Mouse (Mus musculus) hematopoietic stem cell, adult 5-6 weeks (primary cell): Measurements from ENCODE around the gene Lipm. TPM values are rescaled to one million over a fixed set of nuclear protein-coding genes. Genes with fewer than 3 reads are reported as not detected.

ENCODE experiments used
- ATAC-seq, 2 experiments: fragments of 125-278 bp in 1 of 2; replicated peaks in 1 of 2; 2 replicates each; pipeline ENCODE4 v1.8.0; 2016 to 2017; ENCODE audit warnings: inconsistent platforms in 2 of 2, mild to moderate bottlenecking in 2 of 2, moderate number of reproducible peaks in 2 of 2, low read depth in 1 of 2, moderate TSS enrichment in 1 of 2; ENCODE audit not compliant: low FRiP score in 2 of 2, poor library complexity in 2 of 2, severe bottlenecking in 2 of 2, insufficient read depth in 1 of 2, low TSS enrichment in 1 of 2
- total RNA-seq: library from RNA; stranded (forward); fragments of 172-1452, 232-1000 nt; gene quantifications from 2 replicates; pipeline ENCODE4 v1.2.3, GENCODE M21; 2017

Lipm gene
- not detected in 2 replicates for total RNA-seq

GRCm38 (mm10) chr19:34100633-34101032 lies at the start of gene Lipm:
Lipm (plus strand) TSS chr19:34100933.
- no peak for ATAC-seq

DNA sequence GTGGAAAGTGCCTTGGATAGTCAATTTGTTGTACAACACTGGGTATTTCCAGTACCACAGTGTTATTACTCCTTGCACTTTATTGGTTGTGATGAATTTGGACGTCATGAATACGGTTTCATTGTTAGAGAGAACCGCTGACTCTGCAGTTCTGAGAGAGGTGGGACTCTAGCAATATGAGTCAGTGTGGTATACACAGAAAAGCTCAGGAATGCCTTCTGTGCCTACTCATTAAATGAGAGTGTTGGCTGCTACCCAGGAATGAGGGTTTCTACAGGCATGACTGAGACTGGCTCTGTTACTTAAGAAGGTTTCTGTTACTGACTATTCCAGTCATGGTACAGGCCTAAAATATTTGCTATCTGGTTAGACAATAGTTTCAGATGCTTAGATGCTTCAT lies 49.2 kb upstream of the Lipm start:
- no peak for ATAC-seq

DNA sequence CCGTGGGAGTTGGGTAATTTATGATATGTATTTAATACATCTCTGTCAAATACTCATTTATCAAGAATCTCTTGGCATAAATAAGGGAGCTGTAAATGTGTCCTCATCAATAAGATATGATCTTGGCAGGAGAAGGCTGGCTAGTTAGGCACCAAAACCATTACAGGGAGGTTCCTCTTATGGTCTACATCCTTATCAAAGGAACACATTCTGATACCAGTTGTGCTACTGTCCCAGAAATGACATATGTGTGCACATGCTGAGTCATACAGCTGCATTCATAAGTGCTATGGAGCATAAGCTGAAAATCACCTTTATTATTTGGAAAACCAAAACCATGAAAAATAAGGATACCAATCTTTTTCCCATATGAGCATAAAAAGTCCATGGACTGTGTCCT lies 37.2 kb upstream of the Lipm start:
- ATAC-seq = no peak

DNA sequence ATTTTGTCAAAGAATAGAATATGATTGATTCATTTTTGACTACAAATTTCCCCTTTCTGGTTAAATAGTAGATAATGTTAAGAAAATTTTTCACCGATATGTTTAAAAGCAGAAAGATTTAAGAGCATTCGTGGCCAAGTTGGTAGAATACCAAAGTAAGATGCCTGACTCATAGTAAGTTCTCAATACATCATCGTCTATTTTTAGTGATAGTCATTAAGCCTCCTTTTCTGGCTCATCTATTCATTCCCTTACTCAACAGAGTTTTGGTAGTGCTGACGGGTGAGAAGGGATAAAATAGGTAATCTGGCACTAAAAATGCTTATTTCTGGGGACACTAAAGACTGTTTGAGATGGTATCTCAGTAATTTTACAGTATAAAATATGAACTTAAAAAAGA lies 36.7 kb upstream of the Lipm start:
- ATAC-seq = no peak

- no peak for ATAC-seq
These were observed 33.8 kb upstream of the Lipm start, which contains the start of gene Lipn for GRCm38 (mm10) chr19:34066779-34067472. Lipn (plus strand) TSS chr19:34067358.

DNA sequence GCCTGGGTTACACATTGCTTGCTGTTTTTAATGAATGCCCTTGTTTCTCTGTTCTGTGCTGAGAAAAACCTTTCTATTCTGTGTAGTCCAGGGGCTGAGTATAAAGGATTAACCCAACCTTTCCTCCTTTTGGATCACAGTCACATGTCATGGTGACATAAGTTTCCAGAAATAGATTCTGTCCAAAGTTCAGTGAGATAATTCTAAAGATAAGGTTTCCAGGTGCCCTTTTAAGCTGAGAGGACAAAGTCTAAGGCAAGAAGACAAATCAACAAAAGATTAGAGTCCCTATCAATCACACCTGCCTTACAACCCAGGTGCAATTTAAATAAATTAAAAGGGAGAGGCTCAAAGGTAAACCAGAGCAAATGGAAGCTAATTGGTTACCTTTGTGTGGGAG lies 26.5 kb upstream of the Lipm start:
- ATAC-seq = no peak

DNA sequence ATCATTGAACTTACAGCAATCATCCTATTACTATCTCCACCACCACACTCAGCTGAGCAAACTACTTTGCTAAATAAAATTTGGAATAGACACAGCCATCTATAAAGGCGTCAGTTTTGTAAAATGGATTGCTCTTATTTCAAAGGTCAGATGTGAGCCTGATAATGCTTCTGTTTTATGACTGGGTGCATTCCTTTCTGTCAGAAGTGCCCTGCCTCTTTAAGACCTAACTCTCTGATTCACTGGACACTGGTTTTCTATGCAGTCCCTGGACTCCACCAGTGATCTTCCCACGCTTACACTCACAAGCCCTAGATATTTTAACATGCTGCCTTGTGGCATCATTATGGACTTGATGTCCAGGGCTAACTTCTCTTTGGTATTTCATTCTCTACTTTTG lies 22.6 kb upstream of the Lipm start:
- ATAC-seq = no peak

DNA sequence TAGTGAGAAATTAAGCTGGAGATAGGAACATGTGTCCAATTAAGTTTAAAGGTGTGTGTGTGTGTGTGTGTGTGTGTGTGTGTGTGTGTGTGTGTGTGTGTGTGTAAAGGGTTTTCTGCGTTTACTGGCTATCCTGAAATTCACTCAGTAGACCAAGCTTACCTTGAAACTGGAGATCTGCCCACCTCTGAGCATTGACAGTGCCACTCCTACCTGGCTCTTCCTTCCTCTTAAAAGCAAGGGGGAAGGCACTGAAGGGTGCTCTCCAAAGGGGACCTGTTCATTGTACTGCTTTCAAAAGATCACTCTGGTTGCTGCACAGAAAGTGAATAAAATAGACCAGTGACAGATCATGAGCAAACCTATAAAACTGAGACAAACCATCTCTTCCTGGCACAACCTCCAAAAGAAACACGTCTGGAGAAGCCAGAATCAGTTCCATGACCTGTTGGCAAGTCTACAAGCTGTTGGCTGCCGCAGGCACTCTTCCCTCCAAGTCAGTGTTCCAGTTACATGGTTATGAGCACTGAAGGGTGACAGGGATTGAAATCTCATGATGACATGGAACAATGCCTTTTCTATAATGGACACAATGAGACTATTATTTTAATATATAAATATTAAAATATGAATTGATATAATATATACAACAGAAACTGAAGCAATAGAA lies 11.6 kb upstream of the Lipm start:
- ATAC-seq = no peak

DNA sequence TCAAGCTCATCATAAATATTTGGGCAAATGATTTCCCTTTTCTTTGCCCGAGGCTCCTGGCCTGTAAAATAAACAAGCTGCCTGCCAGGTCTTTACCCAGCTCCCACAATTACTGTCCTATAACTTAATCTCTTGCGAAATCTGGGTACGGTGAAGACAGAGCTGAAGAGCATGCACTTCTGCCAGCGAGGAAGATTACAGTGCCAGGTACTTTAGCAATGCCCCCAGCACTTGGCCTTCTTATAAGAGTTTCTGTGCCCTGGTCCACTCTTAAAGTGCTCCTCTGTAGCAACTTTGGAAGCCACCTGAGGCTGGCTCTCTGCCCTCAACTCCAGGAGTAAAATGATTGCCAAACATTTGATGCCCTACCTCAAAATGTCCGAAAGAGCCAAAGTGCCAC lies 5.4 kb upstream of the Lipm start:
- no peak for ATAC-seq

DNA sequence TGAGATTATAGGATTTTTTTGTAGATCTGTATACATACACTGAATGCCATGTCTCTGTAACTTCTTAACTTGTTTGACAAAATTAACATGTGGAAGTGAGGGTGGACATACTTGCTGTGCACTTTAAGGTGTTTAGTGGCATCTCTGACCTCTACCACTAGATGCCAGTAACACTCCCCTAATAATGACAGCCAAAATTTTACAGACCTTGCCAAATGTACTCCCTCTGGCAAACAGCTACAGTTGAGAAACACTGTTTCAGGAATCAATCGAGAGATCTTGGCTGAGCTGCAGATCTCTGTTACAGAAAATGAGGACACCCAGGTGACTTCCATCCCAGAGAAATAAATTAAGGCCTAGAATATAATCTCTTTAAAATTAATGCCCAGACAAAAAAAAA lies 4.5 kb upstream of the Lipm start:
- ATAC-seq = no peak

GRCm38 (mm10) chr19:34101888-34102287 lies 1.2 kb downstream of the Lipm start:
- ATAC-seq = no peak

GRCm38 (mm10) chr19:34104841-34105240 lies 4.1 kb downstream of the Lipm start:
- no peak for ATAC-seq

DNA sequence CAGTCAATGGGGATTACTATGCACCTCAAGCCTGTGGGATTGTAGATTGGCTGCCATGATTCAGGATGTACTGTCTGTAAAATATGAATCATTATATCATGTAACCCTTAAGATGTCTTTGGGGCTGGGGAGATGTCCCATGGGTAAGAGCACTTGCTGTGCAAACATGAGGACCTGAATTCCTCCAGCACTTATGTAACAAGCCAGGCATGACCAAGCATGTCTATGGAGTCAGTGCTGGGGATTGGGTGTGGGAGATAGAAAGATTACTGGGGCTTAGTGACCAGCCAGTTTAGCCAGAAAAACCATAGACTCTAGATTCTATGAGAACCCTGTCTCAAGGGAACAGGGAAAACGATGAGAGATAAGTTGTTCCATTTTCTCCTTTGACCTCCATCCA lies 18.4 kb downstream of the Lipm start:
- ATAC-seq = no peak

- no peak for ATAC-seq
These were observed 18.9 kb downstream of the Lipm start for GRCm38 (mm10) chr19:34119653-34120052.

DNA sequence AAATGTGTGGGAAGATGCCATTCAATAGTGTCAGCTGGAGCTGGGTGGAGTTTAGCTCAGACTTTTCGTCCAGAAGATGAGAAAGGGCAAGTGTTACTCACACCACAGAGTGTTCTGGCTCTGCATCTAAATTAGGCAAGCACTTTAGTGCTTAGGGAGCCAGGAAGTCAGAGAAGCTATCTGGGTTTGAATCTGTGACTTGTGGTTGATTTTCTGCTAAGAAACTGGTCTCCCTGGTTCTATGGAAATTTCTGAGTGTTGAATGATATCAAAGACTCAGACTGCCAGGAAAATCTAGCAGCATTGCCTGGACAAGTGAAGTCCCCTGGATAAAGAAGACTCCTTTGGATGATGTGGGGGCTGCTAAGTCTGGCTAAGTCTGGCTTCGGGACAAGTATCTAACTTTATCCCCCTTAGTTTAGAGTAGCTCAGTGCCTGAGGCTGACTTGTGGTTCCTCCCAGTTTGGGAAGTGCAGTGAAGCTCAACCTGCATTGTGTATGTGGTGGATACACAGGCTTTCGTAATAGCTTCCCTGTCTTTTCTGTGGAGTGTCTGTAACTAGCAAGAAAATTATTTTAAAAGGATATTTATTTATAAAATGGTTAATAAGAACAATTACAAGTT lies 19.5 kb downstream of the Lipm start:
- ATAC-seq = peak; percentile 48 to 59; a peak in 3 of 4 replicates

DNA sequence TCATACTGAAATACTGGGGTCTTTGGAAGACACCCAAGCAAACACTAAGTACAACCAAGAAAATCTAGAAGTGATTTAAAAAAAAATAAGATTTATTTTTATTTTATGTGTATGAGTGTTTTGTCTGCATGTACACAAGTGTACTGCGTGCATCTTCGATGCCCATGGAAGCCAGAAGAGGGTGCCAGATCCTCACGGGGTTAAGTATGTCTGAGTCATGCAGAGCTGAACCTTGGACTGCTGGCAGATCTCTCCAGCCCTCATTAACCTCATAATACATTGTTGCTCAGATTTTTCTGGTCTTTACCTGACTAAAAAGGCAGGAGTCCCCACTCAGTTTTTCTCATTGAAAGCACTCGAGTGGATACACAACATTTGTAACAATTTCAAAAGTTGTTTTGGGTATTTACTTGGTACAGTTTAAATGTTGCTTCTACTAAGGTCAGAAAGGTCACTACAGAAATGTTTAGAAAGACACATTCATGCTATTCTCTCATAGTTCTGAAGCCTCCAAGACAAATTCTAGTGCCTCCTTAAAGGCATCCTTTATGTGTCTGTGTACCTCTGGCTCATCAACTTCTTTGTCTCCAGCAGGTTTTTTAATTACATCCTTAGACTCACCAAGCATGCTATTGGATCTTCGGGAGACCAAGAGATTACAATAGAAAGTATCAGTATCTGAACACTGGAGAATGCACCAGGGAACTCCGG lies 38.1 kb downstream of the Lipm start:
- ATAC-seq = no peak

DNA sequence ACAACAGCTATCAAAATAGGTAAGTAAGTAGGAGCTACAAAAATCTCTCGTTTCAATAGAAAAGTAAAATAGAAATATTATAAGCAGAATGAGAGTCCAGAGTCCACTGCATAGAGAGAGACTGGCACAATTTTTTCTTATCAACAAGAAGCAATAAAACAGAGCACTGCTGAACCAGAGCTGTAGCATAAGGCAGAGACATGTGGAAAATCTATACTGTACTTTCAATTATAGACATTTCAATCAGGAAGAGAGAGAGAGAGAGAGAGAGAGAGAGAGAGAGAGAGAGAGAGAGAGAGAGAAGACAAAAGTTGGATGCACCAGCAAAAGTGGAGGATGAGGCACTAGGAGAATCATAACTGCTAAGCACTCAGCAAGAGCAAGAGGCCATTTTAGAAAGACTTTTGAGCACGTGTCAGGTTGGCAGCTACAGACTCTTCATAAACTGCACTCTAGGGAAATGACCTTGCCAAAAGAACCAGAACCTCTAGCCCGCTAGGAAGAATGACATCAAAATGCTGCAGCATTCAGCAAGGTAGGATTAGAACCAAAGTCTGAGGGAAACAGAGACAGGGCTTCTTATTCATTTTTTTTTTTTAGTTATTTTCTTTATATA lies 38.8 kb downstream of the Lipm start:
- ATAC-seq = no peak

DNA sequence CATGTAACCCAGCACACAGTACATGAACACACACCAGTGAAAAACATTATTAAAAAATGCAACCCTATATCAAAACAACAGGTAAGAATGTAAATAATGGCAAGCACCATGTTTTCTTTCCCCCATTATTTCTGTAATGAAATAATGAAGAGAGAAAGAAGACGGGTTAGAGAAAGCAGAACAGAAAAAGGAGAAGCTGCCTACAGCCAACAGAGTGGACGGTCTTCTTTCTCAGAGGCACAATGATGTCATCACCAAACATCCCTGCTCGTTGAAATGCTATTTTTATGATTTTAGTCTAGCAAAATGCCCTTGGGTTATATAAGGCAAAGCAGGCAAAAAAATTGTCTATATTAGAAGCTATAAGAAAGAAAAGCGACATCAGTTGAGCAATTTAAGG lies 47.7 kb downstream of the Lipm start:
- ATAC-seq = no peak
